Mouse (Mus musculus): ENCODE data around the gene B3gnt4.
"Not testable (repeated sequence)": the region's sequence is repeated elsewhere in the genome, so short reads cannot be mapped to it uniquely, and the experiment has no call there.

Gene B3gnt4

DNA sequence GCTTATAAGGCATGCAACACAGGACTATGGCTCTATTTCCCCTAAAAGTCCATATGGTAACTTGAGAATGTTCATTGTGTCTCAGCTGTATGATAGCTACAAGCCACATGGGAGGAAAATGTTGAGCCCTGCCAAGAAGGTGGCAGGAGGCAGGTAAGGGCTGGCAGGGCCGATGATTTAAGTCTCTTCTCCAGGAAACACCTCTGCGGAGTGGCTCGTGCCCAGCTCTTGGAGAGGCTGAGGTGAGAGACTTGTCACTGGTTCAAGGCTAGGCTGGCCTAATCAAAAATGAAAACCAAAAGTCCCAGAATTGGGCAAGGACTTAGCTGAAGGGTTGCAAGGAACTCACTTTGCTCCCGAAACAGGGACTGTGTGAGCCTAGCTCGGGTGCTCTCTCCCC, at the start of gene B3gnt4:
Gene B3gnt4, plus strand, starts transcription at position 301 of the 400 bp plus-strand sequence.
- no peak for DNase-seq (ENCODE audit: low spot score)

DNA sequence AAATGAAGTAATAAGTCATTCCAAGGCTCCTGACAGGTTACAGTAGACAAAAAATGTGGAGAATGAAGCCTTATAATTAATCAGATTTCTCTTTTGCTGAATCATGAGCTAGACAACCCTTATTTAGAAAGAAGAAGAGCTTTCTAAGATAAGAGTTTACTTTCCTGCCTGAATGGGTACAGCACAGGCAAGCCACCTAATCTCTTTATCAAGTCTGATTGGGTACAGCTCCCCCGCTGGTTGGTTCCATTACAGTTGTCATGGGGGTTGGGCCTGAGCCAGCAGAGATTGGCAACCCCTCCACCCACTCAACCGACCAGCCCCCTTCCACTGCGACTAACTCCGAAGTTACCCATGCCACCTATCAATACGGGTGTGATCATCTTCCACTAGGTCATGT, 48.8 kb upstream of the B3gnt4 start:
- DNase-seq (ENCODE audit: low spot score) = no peak

DNA sequence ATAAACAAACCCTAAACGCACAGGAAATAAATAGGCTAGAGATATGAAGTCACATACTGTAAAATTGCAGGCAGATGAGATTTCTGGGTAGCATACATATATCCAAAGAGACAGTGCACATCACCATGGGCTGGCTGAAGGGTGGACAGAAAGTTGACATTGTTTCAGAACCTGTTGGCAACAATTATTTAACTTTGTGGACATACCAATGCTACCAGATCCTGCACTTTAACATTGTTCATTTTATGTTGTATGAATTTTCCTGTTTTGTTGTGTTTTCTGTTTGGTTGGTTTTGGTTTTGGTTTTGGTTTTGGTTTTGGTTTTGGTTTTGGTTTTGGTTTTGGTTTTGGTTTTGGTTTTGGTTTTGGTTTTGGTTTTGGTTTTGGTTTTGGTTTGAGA, 45.6 kb upstream of the B3gnt4 start:
- no peak for DNase-seq (ENCODE audit: low spot score)

DNA sequence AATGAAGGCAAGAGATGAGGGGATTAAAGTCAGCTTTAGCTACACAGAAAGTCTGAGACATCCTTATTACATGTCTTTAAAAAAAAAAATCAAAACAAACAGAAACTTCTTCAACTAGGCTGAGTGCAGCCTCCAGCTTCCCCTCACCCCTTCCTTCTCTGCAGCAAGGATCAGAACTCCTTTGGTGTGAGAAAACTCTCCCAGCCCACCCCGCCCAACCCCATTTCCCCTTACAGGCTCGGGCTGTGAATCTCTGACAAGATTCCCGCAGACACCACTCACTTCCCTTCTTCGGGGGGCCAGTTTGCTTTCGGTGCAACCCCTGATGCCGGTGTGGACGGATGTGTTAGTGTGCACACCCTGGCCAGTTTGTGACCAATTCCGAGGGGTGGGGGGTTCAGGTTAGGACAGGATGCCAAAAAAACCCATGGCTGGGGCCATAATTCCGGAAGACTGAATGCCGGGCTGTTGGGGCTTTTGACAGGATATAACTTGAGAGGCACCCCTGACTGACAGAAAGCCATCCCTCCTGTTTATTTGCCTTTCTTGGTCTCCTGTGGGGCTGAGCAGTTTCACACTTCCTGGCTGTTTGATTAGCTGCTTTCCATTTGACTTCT, 39.4 kb upstream of the B3gnt4 start:
- peak; percentile 22 for DNase-seq (ENCODE audit: low spot score)

DNA sequence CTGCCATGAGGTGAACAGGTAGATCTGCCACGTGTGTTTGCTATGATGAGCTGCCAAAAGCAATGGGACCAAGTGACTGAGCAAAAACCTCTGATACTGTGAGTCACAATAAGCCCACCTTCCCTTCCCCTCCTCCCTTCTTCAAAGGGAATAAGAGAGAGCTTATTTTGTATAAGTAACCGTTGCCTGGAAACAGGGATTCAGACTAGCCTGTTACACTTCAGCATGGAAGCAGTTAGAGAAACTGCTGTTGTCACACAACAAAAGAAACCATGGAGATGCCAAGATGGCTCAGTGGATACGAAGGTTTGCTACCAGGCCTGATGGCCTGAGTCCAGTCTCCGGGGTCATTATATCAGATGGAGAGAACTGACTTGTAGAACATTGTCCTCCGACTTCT, 36.4 kb upstream of the B3gnt4 start:
- no peak for DNase-seq (ENCODE audit: low spot score)

DNA sequence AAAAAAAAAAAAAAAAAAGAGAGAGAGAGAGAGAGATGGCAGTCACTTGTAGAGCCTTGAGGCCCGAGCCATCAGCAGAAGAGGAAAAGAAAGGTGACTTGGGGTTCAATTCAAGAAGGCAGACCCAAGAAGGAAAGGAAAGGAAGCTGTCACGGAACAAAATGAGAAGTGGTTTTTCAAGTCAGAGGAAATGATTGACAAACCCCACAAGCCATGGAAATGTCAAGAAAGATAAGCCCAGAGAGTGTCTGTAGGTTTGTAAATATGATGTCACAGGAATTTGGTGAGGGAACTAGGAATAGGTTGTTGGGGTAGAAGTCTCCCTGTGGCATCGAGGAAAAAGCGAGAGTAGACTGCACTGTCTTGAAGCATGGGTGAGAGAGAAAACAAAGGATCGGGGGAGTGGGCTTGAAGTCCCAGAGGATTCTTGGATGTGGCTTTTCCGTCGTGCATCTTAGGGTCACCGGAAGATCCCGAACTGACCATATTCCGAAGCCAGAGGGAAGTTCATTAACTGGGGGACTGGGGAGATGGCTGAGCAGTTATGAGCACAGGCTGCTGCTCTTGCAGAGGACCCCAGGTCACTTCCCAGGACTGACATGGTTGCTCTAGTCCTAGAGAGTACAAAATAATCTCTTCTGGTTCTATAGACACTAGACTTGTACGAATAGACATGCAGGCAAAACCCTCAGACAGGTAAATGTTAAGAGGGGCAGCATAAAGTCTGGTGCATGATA, 22.4 kb upstream of the B3gnt4 start:
- no peak for DNase-seq (ENCODE audit: low spot score)

DNA sequence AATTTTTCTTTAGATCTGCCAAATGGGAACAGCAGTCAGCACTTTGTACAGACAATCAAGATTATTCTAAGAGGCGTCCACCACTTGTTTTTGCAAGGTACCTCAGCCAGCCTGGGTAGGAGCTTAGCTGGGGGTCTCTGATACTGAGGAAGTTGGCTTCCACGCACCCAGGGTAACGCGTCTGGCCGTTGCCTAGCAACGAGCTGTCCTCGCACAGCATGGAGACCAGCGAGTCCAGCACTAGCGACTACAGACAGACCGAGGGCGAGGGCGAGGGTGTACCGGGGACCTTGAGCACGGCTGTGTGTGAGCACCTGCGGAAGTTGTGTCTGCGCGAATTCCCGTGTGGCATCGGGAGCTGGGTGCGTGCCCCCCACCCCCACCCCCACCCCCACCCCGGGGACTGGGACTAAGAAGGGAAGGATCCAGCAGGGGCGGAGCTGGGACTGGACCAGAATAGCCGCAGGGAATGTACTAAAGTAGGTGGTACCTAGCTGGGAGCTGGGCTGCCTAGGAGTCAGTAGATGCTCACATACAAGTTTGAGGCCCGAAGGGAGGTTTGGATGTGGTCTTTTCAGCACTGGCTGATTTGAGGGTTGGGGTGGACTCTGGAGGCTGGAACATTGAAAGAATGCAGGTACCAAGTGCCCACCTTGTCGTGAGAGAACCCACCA, 21.0 kb upstream of the B3gnt4 start, which contains the start of the genes Lrrc43 and Il31:
Gene Lrrc43, plus strand, starts transcription at position 194 of the 674 bp plus-strand sequence.
Gene Il31, minus strand, starts transcription at position 378 of the 674 bp plus-strand sequence.
- DNase-seq (ENCODE audit: low spot score) = peak; percentile 72

DNA sequence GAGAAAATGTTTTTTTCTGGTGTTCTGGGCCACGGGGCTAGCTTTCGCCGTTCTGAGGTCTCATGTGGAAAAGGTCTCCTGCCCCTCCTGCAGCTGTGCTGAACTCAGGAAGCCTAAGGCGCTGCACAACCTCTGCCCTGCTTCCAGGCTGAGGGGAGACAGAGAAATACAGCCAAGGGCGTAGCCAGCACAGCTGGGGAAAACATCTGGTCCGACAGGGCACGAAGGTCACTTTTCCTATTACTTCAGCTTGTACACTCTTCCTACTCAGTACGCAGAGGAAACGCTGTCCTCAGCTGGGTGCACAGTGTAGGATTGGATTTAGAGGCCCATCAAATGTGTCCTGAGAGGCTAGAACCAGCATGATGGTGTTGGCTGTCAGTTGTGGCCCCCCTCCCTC, 20.3 kb upstream of the B3gnt4 start:
- peak; percentile 34 for DNase-seq (ENCODE audit: low spot score)

DNA sequence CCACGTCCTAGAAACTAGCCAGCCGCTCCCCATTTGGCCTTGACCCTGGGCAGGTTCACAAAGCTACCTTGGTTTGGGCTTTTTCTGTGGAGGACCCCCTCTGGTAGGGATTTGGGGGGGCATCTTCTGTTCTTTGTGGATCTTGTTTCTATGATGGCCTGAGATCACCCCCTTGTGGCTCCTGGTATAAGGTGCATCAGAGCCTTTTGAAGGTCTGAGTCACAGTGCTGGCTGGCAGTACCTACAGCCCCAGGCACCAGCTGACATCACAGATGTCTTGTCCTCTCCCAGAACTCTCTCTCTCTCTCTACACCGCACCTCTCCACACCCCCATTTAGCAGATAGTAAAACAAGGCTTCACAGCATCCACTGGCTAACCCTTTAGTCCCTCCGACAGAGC, 10.5 kb upstream of the B3gnt4 start:
- DNase-seq (ENCODE audit: low spot score) = peak; percentile 33

DNA sequence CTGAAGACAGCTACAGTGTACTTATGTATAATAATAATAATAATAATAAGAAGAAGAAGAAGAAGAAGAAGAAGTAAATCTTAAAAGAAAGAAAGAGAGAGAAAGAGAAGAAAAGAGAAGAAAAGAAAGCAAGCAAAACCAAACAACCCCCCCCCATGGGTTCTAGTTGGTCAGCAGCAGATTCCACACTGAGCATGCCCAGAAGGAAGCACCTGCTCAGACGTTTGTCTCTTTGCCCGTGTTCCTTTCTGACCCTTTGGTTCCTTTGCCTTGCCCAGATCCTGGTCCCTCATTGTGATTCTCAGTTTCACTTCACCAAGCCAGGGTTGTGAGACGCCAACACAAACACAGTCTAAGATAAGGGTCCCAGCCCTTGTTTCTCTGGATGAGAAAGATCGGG, 8.3 kb upstream of the B3gnt4 start:
- DNase-seq (ENCODE audit: low spot score) = no peak

DNA sequence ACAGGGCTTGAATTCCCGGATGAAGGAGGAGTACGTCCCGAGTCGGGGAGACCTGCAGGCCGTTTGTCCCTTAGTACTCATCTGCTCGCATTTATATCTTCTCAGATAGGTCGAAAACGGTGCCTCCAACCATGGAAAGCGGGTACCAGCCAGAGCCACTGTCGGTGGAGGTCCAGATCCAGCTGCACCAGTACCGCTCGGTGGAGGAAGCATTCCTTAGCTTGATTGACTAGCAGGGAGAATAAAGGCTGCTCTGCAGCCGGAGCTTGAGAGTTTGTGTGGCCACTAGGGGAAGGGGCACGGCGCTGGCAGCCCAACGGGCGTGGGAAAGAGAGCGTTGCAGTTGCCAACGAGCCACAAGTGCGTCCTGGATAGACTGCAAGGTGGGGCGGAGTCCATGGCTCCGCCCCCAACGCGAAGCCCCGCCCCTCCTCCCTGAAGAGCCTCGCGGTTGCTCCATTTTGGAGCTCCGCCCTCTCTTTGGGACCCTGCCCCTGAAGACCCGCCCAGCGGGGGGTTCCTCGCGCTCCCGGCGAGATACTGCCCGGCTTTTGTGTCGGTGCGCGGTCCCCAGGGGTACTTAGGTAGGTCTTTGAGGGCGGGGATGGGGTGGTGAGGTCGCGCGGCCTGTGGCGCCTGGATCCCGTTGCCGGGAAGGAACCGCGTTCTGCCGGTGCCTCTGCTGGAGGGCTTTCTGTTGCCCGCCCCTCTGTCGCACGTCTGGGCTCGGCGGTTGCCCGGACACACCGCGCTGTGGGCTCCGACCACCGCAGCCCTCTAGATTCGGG, 2.1 kb upstream of the B3gnt4 start:
- DNase-seq (ENCODE audit: low spot score) = peak; percentile 97

DNA sequence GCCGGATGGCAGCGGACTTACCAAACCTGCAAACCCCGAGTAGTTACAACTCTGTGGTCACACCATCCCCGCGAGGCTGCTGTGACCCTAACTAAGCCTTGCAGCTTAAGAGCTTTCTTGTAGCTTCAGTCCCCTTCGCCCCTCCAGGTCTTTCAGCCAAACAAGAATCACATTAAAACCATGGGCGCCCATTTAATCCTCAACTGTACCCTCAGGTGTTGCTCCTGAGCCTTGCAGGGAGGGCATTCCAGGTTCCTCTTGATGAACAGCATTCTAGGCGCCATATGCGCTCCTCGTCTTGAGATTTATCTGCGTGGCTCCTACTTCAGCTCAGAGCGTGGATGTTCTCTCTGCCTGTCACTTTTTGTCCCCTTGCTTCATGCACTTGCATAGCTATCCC, 1.3 kb upstream of the B3gnt4 start:
- DNase-seq (ENCODE audit: low spot score) = peak; percentile 39

DNA sequence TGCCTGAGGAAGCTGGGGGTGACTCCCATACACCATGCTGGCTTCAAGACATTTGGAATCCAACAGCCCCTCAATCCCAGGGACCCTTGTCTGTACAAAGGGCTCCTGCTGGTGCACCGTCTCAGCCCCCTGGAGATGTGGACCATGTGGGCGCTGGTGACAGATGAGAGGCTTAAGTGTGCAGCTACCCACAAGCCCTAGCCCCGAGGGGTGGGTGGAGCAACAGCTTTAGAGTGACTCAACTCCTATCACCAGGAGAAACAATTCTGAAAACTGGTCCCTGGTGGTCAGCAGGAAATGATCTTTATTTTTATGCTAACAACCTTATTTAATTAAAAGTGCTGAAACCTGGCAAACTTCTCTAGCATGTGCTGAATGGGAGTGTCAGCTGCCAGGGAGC, 1.2 kb downstream of the B3gnt4 start:
- DNase-seq (ENCODE audit: low spot score) = not testable (repeated sequence)

DNA sequence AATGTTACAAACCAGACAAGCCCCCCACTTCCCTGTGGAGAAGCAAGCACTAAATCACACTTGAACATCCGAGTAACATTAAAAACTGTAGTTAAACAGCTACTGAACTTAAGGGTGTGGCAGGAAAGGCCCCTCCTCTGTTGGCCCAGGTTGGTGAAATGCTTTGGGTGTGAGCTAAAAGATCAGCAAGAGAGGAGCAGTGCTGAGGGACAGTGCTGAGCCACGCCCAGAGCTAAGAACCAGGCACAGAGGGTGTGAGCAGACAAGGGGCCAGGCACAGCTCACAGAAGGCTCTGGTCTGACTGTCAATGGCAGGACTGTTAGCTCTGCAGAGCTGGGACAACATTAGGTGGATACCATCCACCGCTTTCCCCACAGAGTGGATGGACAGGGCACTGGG, 1.8 kb downstream of the B3gnt4 start:
- DNase-seq (ENCODE audit: low spot score) = no peak

DNA sequence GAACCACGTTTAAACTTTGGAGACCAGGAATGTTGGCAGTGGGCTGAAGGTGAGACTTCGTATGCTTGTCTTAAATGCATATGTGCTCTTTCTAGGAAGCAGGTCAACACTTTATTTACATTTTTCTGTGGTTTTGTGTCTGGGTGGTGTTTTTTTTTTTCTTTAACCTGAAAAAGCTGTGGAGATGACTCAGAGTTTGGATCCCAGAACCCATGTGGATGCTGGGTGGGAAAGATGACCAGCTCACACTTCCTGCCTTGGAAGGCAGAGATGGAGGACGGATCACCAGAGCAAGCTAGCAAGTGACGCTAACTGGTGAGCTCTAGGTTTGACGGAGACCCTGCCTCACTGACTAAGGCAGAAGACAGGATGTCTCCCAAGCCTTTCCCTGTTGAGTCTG, 4.6 kb downstream of the B3gnt4 start:
- no peak for DNase-seq (ENCODE audit: low spot score)

DNA sequence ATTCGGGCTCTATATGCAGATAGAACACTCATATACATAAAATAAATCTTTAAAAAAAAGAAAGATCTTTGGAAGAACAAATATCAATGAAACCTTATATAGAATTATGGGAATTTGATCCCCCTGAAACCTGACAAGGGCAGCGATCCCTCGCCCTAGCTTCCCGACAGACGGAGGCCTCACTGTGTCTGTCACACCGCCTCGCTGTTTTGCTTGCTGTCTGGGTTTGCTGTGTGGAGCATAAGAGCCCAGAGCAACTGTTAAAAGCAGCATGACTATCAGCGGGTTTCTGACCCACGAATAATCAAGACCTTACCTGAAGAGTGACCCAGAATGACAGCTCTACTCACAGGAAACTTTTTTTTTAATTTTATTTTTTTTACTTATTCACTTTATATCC, 10.4 kb downstream of the B3gnt4 start:
- DNase-seq (ENCODE audit: low spot score) = no peak

DNA sequence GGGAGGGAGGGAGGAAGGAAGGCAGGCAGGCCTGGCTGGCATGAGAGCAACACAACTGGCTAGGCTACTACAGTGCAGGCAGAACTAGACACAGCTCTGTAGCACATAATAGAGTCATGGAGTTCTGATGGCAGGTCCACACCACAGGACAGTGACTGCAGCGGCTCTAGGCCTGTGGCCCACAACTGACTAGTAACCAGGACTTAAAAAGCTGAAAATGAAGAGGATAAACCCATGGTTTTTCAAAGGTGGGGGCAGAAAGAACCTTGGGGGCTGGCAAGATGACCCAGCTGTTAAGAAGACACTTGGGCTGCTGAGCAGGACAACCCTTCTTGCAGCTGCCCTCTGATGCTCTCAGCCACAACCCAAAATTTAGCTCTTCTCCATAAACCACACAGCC, 11.4 kb downstream of the B3gnt4 start:
- DNase-seq (ENCODE audit: low spot score) = no peak

DNA sequence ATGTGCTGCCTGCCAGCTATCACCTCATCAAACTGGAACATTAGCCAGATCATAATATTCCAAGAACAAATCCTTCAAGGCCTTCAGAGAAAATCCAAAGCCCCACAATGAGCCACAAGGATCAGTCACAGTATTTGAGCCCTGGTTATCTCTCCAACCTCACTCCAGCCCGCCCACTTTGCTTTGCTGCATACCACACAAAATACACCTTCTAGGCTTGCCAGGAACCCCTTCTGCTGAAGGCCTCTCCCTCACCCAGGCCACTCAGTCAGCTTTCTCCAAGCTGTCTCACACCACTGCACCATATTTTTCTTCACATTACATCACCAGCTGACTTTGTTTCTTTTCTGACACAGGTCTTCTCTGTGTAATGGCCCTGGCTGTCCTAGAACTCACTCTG, 11.9 kb downstream of the B3gnt4 start:
- no peak for DNase-seq (ENCODE audit: low spot score)

DNA sequence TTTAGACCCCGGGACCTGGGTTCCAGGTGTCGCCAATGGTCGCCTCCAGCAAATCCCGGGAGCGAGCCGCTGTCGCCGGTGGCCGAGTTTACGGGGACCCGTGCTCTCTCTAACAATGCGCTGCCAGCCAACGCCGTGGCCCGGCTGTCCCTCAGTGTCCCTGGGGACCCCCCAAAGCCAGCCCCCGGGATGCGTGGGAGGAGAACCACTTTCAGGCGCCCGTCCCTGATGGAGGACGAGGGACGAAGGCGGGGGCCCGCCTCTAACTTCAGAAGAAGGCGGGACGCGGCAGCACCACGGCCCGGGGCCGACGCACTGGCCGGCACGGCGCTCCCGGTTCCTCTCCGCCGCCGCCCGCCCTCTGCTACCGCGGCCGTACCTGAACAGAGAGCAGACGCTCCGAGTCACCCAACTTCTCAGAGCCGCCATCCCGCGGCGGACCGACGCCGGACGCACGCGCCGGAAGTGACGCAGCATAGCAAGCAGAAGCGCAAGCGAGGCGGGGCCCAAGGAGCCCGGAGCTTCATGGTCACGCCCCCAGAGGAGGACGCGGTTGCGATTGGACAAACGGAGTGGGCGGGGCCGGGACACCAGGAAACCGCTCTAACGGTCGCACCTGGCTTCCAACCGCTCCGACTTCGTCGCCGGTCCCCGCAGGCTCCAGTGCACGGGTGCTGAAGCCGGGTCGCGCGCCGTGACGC, 13.6 kb downstream of the B3gnt4 start, which contains the start of gene Diablo:
Gene Diablo, minus strand, starts transcription at position 485 of the 701 bp plus-strand sequence.
- DNase-seq (ENCODE audit: low spot score) = peak; percentile 100

DNA sequence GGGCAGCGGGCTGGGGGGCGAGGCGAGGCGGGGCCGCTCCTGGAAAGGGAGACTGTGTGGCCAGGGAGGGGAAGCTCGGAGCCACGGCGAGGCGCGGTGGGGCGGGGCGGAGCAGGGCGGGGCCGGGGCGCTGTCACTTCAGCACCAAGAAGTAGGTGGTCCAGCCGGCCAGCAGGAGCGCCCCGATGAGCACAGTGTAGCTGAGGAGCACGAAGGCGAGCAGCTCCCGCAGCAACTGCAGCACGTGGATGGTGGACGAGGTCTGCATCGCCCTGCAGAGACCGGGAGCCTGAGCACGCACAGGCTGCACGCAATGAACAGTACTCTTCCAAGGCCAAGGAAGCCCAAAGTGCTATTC, 14.1 kb downstream of the B3gnt4 start:
- DNase-seq (ENCODE audit: low spot score) = no peak

DNA sequence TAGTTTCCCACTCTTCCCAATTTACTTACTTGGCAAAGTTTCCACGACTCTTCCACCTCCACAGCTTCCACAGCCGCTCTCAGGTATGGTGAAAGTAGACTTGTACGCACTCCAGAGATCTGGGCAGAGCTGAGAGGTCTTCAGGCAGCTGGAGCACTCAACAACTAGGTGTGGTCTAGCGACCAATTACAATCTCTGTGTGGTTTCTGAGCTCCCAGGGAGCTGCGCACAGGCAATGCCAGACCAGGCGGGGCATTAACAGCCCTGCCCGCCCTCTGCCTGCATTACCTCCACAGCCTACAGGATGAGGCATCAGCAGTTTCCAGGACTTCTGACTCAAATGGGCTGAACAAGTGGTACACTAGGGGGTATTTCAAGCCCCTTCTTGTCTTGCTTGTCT, 15.0 kb downstream of the B3gnt4 start, which contains the start of gene Gm49027:
Gene Gm49027, minus strand, starts transcription at position 208 of the 400 bp plus-strand sequence.
- DNase-seq (ENCODE audit: low spot score) = no peak
